Mouse (Mus musculus) gastrocnemius, postnatal 14 days (tissue): ENCODE data around the gene Rnf166. TPM values are rescaled to one million over a fixed set of nuclear protein-coding genes. Genes with fewer than 3 reads are reported as not detected.

Experiments used
- DNase-seq: peaks from one replicate; pipeline ENCODE4 v3.0.0; 2021; ENCODE audit warnings: mixed read lengths
- intact Hi-C: fragments of 180-260 bp; cut with DNase I; formaldehyde crosslinking; loops from one replicate; pipeline ENCODE4 v1.15.1; 2025; ENCODE audit warnings: low total_unique reads
- total RNA-seq, 2 experiments: library from RNA; stranded (reverse); gene quantifications; 2 replicates each; pipeline ENCODE4 v1.2.3; 2021

Gene Rnf166
- total RNA-seq, 2 experiments from 2014 or later = 23.9 to 28.7 TPM

GRCm38 (mm10) chr8:122443262-122444006, 32.4 kb downstream of the Rnf166 start, which contains the start of gene Mvd:
Mvd (minus strand) TSS chr8:122443422.
- peak; percentile 99 for DNase-seq
- intact Hi-C loops = no loop called here

- intact Hi-C loops = no loop called here
- DNase-seq = no peak
Observed at GRCm38 (mm10) chr8:122442781-122443180, 33.1 kb downstream of the Rnf166 start.

GRCm38 (mm10) chr8:122442356-122442755, 33.5 kb downstream of the Rnf166 start:
- DNase-seq = no peak
- intact Hi-C loops = no loop called here

GRCm38 (mm10) chr8:122441326-122441725, 34.5 kb downstream of the Rnf166 start:
- no peak for DNase-seq
- intact Hi-C loops = no loop called here

GRCm38 (mm10) chr8:122439336-122439735, 36.5 kb downstream of the Rnf166 start:
- no peak for DNase-seq
- intact Hi-C loops = loop anchor here (10.0 kb wide), 1 partner anchor 165 kb away; no protein-coding TSS in a partner anchor

GRCm38 (mm10) chr8:122437708-122438331, 38.0 kb downstream of the Rnf166 start:
- DNase-seq = no peak
- intact Hi-C loops = loop anchor here (10.0 kb wide), 1 partner anchor 163 kb away; no protein-coding TSS in a partner anchor

GRCm38 (mm10) chr8:122436586-122437125, 39.2 kb downstream of the Rnf166 start:
- intact Hi-C loops = loop anchor here (10.0 kb wide), 1 partner anchor 162 kb away; no protein-coding TSS in a partner anchor
- no peak for DNase-seq

- intact Hi-C loops = loop anchor here (10.0 kb wide), 1 partner anchor 161 kb away; no protein-coding TSS in a partner anchor
- DNase-seq = no peak
Observed at GRCm38 (mm10) chr8:122436146-122436545, 39.7 kb downstream of the Rnf166 start.

- intact Hi-C loops = loop anchor here (10.0 kb wide), 1 partner anchor 161 kb away; no protein-coding TSS in a partner anchor
- DNase-seq = no peak
Observed at GRCm38 (mm10) chr8:122435375-122435774, 40.5 kb downstream of the Rnf166 start.

GRCm38 (mm10) chr8:122433269-122433905, 42.5 kb downstream of the Rnf166 start:
- DNase-seq = no peak
- intact Hi-C loops = loop anchor here (10.0 kb wide), 1 partner anchor 159 kb away; no protein-coding TSS in a partner anchor

- peak; percentile 79 for DNase-seq
- intact Hi-C loops = loop anchor here (10.0 kb wide), 1 partner anchor 158 kb away; no protein-coding TSS in a partner anchor
Observed at GRCm38 (mm10) chr8:122432443-122433268, 43.2 kb downstream of the Rnf166 start, which contains the start of gene Cyba. Cyba (minus strand) TSS chr8:122432930.

- no peak for DNase-seq
- intact Hi-C loops = loop anchor here (10.0 kb wide), 1 partner anchor 157 kb away; no protein-coding TSS in a partner anchor
Observed at GRCm38 (mm10) chr8:122431694-122432442, 44.0 kb downstream of the Rnf166 start.

GRCm38 (mm10) chr8:122430646-122431045, 45.2 kb downstream of the Rnf166 start:
- DNase-seq = no peak
- intact Hi-C loops = loop anchor here (10.0 kb wide), 1 partner anchor 156 kb away; no protein-coding TSS in a partner anchor

GRCm38 (mm10) chr8:122430058-122430636, 45.7 kb downstream of the Rnf166 start:
- intact Hi-C loops = loop anchor here (10.0 kb wide), 1 partner anchor 155 kb away; no protein-coding TSS in a partner anchor
- no peak for DNase-seq

GRCm38 (mm10) chr8:122428163-122428562, 47.7 kb downstream of the Rnf166 start:
- intact Hi-C loops = no loop called here
- DNase-seq = no peak

GRCm38 (mm10) chr8:122427607-122428006, 48.3 kb downstream of the Rnf166 start:
- intact Hi-C loops = no loop called here
- DNase-seq = no peak

- intact Hi-C loops = no loop called here
- DNase-seq = no peak
Observed at GRCm38 (mm10) chr8:122426145-122426544, 49.7 kb downstream of the Rnf166 start.

GRCm38 (mm10) chr8:122423659-122424058, 52.2 kb downstream of the Rnf166 start:
- intact Hi-C loops = no loop called here
- DNase-seq = no peak
